Mouse (Mus musculus): ENCODE measurements around the gene Zp3. TPM values are rescaled to one million over a fixed set of nuclear protein-coding genes. Genes with fewer than 3 reads are reported as not detected.

Gene Zp3
- polyA plus RNA-seq, 1 experiment from 2014 or later = not detected

Other genes with a start within 250 kb of the Zp3 start
- 58.3 and 65.3 TPM in 2 replicates for gene Tmem120a, start 235.7 kb upstream of the Zp3 start, polyA plus RNA-seq (2016; fragmentation: Nextera tagmentation; extraction: Ambion mirVana)
- 0.18 and 0.64 TPM in 2 replicates for gene Styxl1, start 201.7 kb upstream of the Zp3 start, polyA plus RNA-seq (2016; fragmentation: Nextera tagmentation; extraction: Ambion mirVana)
- 526 and 540 TPM in 2 replicates for gene Mdh2, start 201.6 kb upstream of the Zp3 start, polyA plus RNA-seq (2016; fragmentation: Nextera tagmentation; extraction: Ambion mirVana)
- 72.1 and 73.3 TPM in 2 replicates for gene Srrm3, start 173.2 kb upstream of the Zp3 start, polyA plus RNA-seq (2016; fragmentation: Nextera tagmentation; extraction: Ambion mirVana)
- 15.7 and 20.3 TPM in 2 replicates for gene Hspb1, start 92.2 kb upstream of the Zp3 start, polyA plus RNA-seq (2016; fragmentation: Nextera tagmentation; extraction: Ambion mirVana)
- gene Ywhag, start 45.5 kb upstream of the Zp3 start, polyA plus RNA-seq (2016; fragmentation: Nextera tagmentation; extraction: Ambion mirVana) = 457 and 466 TPM in 2 replicates
- gene Ssc4d, start 5.6 kb upstream of the Zp3 start, polyA plus RNA-seq (2016; fragmentation: Nextera tagmentation; extraction: Ambion mirVana) = 0.82 and 2.2 TPM in 2 replicates
- gene Dtx2, start 14.7 kb downstream of the Zp3 start, polyA plus RNA-seq (2016; fragmentation: Nextera tagmentation; extraction: Ambion mirVana) = 30.0 and 30.7 TPM in 2 replicates
- 0.06 and 0.12 TPM in 2 replicates for gene Upk3b, start 58.4 kb downstream of the Zp3 start, polyA plus RNA-seq (2016; fragmentation: Nextera tagmentation; extraction: Ambion mirVana)
- gene Upk3bl, start 74.4 kb downstream of the Zp3 start, polyA plus RNA-seq (2016; fragmentation: Nextera tagmentation; extraction: Ambion mirVana) = 1.2 and 2.3 TPM in 2 replicates
- 13.5 and 14.5 TPM in 2 replicates for gene Rasa4, start 103.8 kb downstream of the Zp3 start, polyA plus RNA-seq (2016; fragmentation: Nextera tagmentation; extraction: Ambion mirVana)
- 224 and 227 TPM in 2 replicates for gene Polr2j, start 136.5 kb downstream of the Zp3 start, polyA plus RNA-seq (2016; fragmentation: Nextera tagmentation; extraction: Ambion mirVana)
- gene Lrwd1, start 156.0 kb downstream of the Zp3 start, polyA plus RNA-seq (2016; fragmentation: Nextera tagmentation; extraction: Ambion mirVana) = 40.0 and 41.4 TPM in 2 replicates
- gene Alkbh4, start 156.0 kb downstream of the Zp3 start, polyA plus RNA-seq (2016; fragmentation: Nextera tagmentation; extraction: Ambion mirVana) = 23.5 and 26.4 TPM in 2 replicates
- gene Orai2, start 190.6 kb downstream of the Zp3 start, polyA plus RNA-seq (2016; fragmentation: Nextera tagmentation; extraction: Ambion mirVana) = 14.6 and 17.0 TPM in 2 replicates
- 71.4 and 79.6 TPM in 2 replicates for gene Prkrip1, start 218.9 kb downstream of the Zp3 start, polyA plus RNA-seq (2016; fragmentation: Nextera tagmentation; extraction: Ambion mirVana)